Mouse (Mus musculus) lung, postnatal 0 days (tissue): ENCODE measurements at regions not wholly inside any gene's neighbourhood (a gene's known extent, or its start where the extent isn't known, plus 50 kb on each side); places are given as distances from the start of the nearest gene placed in this dataset.

Experiments
- CTCF ChIP-seq: IDR thresholded peaks from 2 replicates; pipeline ENCODE4 v1.5.1; 2016; ENCODE audit warnings: antibody characterized with exemption, mild to moderate bottlenecking
- EP300 ChIP-seq: IDR thresholded peaks from 2 replicates; pipeline ENCODE4 v1.6.1; 2016; ENCODE audit warnings: antibody characterized with exemption, mild to moderate bottlenecking, control low read depth

DNA sequence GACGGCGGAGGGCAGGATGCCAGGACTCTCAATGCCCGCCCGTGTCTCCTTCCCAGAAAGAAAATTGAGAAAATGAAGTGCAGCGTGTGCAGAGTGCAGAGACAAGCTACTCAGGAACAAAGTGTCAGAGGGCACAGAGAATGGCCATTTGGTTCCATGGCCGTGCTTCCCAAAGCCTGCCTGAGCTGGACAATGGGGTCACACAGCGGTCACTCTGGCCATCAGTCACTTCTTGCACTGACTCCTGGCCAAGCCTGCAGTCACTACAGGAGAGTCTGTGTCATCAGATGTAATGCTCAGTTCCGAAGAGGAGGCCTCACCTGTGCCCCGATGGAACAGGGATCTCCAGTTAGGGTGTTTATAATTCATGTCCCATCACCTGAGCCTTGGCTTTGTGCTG is 312.6 kb downstream of the Ajap1 start:
- TF ChIP-seq CTCF (no peak), EP300 (no peak)
